Mouse (Mus musculus): Measurements from ENCODE around the gene Susd5. TPM values are rescaled to one million over a fixed set of nuclear protein-coding genes. Genes with fewer than 3 reads are reported as not detected.
A peak's percentile ranks its signal among the peaks of the same experiment; 100 is the strongest.
"Not testable (repeated sequence)": the region's sequence is repeated elsewhere in the genome, so short reads cannot be mapped to it uniquely, and the experiment has no call there.

The Susd5 gene
- polyA plus RNA-seq, 1 experiment from 2014 or later, result 0.23 TPM

DNA sequence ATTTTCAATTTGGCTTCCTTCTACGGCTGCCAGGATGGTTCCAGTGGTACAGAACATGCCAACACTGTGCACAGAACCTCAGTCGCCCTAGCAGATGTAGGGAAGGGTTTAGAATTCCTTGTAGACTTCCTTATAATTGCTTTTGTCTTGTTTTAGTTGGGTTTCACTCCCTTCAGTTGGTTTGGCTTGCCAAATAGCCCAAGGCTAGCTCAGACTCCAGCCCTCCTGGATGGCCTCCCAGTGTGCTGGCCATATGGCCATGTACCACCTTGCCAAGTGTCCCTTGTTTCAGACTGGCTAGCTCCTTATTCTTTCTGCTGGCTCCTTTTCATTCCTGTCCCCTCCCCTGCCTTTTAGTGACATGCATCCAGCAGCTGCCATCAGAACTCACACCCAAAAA, 53.3 kb downstream of the Susd5 start:
- no peak for ATAC-seq (ENCODE audit: low FRiP score, low TSS enrichment)
- no peaks in the 10 kb centered on the region for H3K27me3 ChIP-seq (ENCODE audit: control insufficient read depth, insufficient read depth, low read length)
- no peak overlapping the region for H3K4me3 ChIP-seq (ENCODE audit: low read depth, low read length)
- H3K9ac ChIP-seq (ENCODE audit: low read length), result no peak overlapping the region
- no peaks in the 10 kb centered on the region for H3K9me3 ChIP-seq (ENCODE audit: control insufficient read depth, low read length)
- no peak for DNase-seq (ENCODE audit: low spot score)
- WGBS, result 82% methylated on average over 2 of the region's 2 CpGs
- no peaks in the 10 kb centered on the region for H3K36me3 ChIP-seq (ENCODE audit: control insufficient read depth, insufficient read depth, low read length)
- no peak overlapping the region for H3K27ac ChIP-seq (replicated peaks)
- no peak overlapping the region for H3K4me2 ChIP-seq (replicated peaks; ENCODE audit: low read depth)
- no peaks in the 10 kb centered on the region for H3K4me1 ChIP-seq (replicated peaks; ENCODE audit: control insufficient read depth, insufficient read depth)
- TF ChIP-seq EP300 (optimal IDR thresholded peaks at IDR 0.05), result no peak
- TF ChIP-seq CTCF (IDR thresholded peaks at IDR 0.05; ENCODE audit: low read depth), result no peak

- H3K27ac ChIP-seq (replicated peaks), result no peak overlapping the region
- no peak for ATAC-seq (ENCODE audit: low FRiP score, low TSS enrichment)
- H3K36me3 ChIP-seq (ENCODE audit: control insufficient read depth, insufficient read depth, low read length), result no peaks in the 10 kb centered on the region
- WGBS, result 86% methylated on average over 8 of the region's 8 CpGs
- H3K9me3 ChIP-seq (ENCODE audit: control insufficient read depth, low read length), result no peaks in the 10 kb centered on the region
- DNase-seq (ENCODE audit: low spot score), result no peak
- H3K27me3 ChIP-seq (ENCODE audit: control insufficient read depth, insufficient read depth, low read length), result no peaks in the 10 kb centered on the region
- no peak overlapping the region for H3K4me3 ChIP-seq (ENCODE audit: low read depth, low read length)
- TF ChIP-seq CTCF (IDR thresholded peaks at IDR 0.05; ENCODE audit: low read depth) (no peak), EP300 (optimal IDR thresholded peaks at IDR 0.05) (no peak)
- no peak overlapping the region for H3K4me2 ChIP-seq (replicated peaks; ENCODE audit: low read depth)
- H3K4me1 ChIP-seq (replicated peaks; ENCODE audit: control insufficient read depth, insufficient read depth), result no peaks in the 10 kb centered on the region
- no peak overlapping the region for H3K9ac ChIP-seq (ENCODE audit: low read length)
Observed at GRCm38 (mm10) chr9:114111161-114111560, 54.2 kb downstream of the Susd5 start.

DNA sequence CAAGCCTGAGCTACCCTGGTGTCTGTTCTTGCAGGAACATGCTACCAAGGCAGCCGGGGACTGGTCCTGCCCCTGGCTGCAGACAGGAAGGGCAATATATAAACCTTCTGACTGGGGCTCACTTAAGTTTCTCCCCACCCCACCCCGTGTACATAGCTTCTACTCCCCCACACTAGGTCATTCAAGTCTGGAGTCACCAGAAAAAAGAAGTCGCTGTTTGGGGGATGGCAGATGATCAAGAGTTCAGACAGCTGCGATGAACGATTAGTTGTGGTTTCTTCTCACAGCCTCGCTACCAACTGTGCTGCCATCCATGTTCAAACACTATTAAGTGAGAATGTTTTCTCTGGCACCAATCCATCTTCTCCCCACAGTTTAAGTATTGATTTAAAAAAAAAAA, 55.3 kb downstream of the Susd5 start:
- H3K27ac ChIP-seq (replicated peaks), result no peak overlapping the region
- TF ChIP-seq EP300 (optimal IDR thresholded peaks at IDR 0.05), result no peak
- no peak for TF ChIP-seq CTCF (IDR thresholded peaks at IDR 0.05; ENCODE audit: low read depth)
- H3K36me3 ChIP-seq (ENCODE audit: control insufficient read depth, insufficient read depth, low read length), result no peaks in the 10 kb centered on the region
- ATAC-seq (ENCODE audit: low FRiP score, low TSS enrichment), result no peak
- no peak overlapping the region for H3K4me2 ChIP-seq (replicated peaks; ENCODE audit: low read depth)
- no peaks in the 10 kb centered on the region for H3K27me3 ChIP-seq (ENCODE audit: control insufficient read depth, insufficient read depth, low read length)
- H3K4me3 ChIP-seq (ENCODE audit: low read depth, low read length), result no peak overlapping the region
- H3K9me3 ChIP-seq (ENCODE audit: control insufficient read depth, low read length), result no peaks in the 10 kb centered on the region
- no peaks in the 10 kb centered on the region for H3K4me1 ChIP-seq (replicated peaks; ENCODE audit: control insufficient read depth, insufficient read depth)
- no peak for DNase-seq (ENCODE audit: low spot score)
- 45% methylated on average over 6 of the region's 6 CpGs for WGBS
- no peak overlapping the region for H3K9ac ChIP-seq (ENCODE audit: low read length)

GRCm38 (mm10) chr9:114113911-114114623, 57.1 kb downstream of the Susd5 start:
- H3K4me1 ChIP-seq (replicated peaks; ENCODE audit: control insufficient read depth, insufficient read depth), result no peaks in the 10 kb centered on the region
- TF ChIP-seq CTCF (IDR thresholded peaks at IDR 0.05; ENCODE audit: low read depth), result no peak
- TF ChIP-seq EP300 (optimal IDR thresholded peaks at IDR 0.05), result no peak
- no peaks in the 10 kb centered on the region for H3K36me3 ChIP-seq (ENCODE audit: control insufficient read depth, insufficient read depth, low read length)
- no peaks in the 10 kb centered on the region for H3K9me3 ChIP-seq (ENCODE audit: control insufficient read depth, low read length)
- no peak overlapping the region for H3K9ac ChIP-seq (ENCODE audit: low read length)
- no peaks in the 10 kb centered on the region for H3K27me3 ChIP-seq (ENCODE audit: control insufficient read depth, insufficient read depth, low read length)
- 77% methylated on average over 18 of the region's 18 CpGs for WGBS
- no peak overlapping the region for H3K4me2 ChIP-seq (replicated peaks; ENCODE audit: low read depth)
- DNase-seq (ENCODE audit: low spot score), result no peak
- no peak overlapping the region for H3K27ac ChIP-seq (replicated peaks)
- no peak for ATAC-seq (ENCODE audit: low FRiP score, low TSS enrichment)
- H3K4me3 ChIP-seq (ENCODE audit: low read depth, low read length), result no peak overlapping the region

- not testable (repeated sequence) for ATAC-seq (ENCODE audit: low FRiP score, low TSS enrichment); H3K27me3 ChIP-seq (ENCODE audit: control insufficient read depth, insufficient read depth, low read length)
Observed at GRCm38 (mm10) chr9:114116672-114117071, 59.7 kb downstream of the Susd5 start.

DNA sequence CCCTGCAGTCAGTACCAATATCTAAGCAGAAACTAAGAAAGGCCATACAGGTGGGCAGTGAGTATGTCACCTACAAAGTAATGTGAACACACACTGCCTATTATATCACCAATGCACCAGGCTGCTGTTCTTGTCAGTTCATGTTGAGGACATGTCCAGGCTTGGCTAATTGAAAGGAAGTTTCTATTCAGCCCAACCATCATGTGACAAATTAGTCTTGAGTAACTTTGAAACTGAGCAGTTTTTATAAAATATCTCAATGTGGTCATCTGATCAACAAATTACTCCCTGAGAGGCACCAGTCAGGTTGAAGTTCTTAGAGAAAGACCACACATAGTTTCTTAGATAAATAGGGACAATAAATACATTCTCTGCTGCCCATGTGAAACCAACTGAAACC, 65.9 kb downstream of the Susd5 start:
- not testable (repeated sequence) for ATAC-seq (ENCODE audit: low FRiP score, low TSS enrichment); H3K4me2 ChIP-seq (replicated peaks; ENCODE audit: low read depth); H3K9me3 ChIP-seq (ENCODE audit: control insufficient read depth, low read length); H3K4me1 ChIP-seq (replicated peaks; ENCODE audit: control insufficient read depth, insufficient read depth); DNase-seq (ENCODE audit: low spot score); H3K27me3 ChIP-seq (ENCODE audit: control insufficient read depth, insufficient read depth, low read length); H3K9ac ChIP-seq (ENCODE audit: low read length); H3K36me3 ChIP-seq (ENCODE audit: control insufficient read depth, insufficient read depth, low read length); H3K27ac ChIP-seq (replicated peaks); H3K4me3 ChIP-seq (ENCODE audit: low read depth, low read length)

More at GRCm38 (mm10) chr9:114116672-114117071, 59.7 kb downstream of the Susd5 start:
- H3K4me2 ChIP-seq (replicated peaks; ENCODE audit: low read depth); H3K9me3 ChIP-seq (ENCODE audit: control insufficient read depth, low read length); H3K9ac ChIP-seq (ENCODE audit: low read length); H3K4me1 ChIP-seq (replicated peaks; ENCODE audit: control insufficient read depth, insufficient read depth); H3K36me3 ChIP-seq (ENCODE audit: control insufficient read depth, insufficient read depth, low read length); H3K27ac ChIP-seq (replicated peaks); H3K4me3 ChIP-seq (ENCODE audit: low read depth, low read length): not testable (repeated sequence)
- DNase-seq (ENCODE audit: low spot score), result peak; percentile 69
- TF ChIP-seq CTCF (IDR thresholded peaks at IDR 0.05; ENCODE audit: low read depth), result peak; percentile 82
- 17% methylated on average over 5 of the region's 5 CpGs for WGBS

DNA sequence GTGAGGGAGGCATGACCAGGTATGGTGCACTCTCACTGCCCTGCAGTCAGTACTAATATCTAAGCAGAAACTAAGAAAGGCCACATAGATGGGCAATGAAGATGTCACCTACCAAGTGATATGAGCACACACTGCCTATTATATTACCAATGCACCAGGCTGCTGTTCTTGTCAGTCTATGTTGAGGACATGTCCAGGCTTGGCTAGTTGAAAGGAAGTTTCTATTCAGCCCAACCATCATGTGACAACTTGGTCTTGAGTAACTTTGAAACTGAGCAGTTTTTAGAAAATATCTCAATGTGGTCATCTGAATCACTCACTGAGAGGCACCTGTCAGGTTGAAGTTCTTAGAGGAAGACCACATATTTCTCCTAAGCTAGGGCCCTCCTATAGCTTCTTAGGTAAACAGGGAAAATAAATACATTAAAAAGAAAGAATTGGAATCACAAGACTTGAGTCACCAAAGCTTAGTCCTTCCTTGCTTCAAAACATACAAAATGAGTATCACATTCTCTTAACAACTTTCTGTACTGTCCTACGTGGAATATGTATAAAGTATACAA, 72.4 kb downstream of the Susd5 start:
- not testable (repeated sequence) for H3K9me3 ChIP-seq (ENCODE audit: control insufficient read depth, low read length); H3K36me3 ChIP-seq (ENCODE audit: control insufficient read depth, insufficient read depth, low read length); ATAC-seq (ENCODE audit: low FRiP score, low TSS enrichment); H3K27me3 ChIP-seq (ENCODE audit: control insufficient read depth, insufficient read depth, low read length); H3K4me3 ChIP-seq (ENCODE audit: low read depth, low read length); H3K4me1 ChIP-seq (replicated peaks; ENCODE audit: control insufficient read depth, insufficient read depth); H3K9ac ChIP-seq (ENCODE audit: low read length); DNase-seq (ENCODE audit: low spot score); H3K27ac ChIP-seq (replicated peaks); H3K4me2 ChIP-seq (replicated peaks; ENCODE audit: low read depth)
- 62% methylated on average over 1 of the region's 1 CpGs for WGBS

All from stomach, postnatal 0 days (tissue).